Mouse (Mus musculus) bone marrow macrophage, adult 2 months (primary cell): ENCODE results near the gene Gclc. TPM values are rescaled to one million over a fixed set of nuclear protein-coding genes. Genes with fewer than 3 reads are reported as not detected.
"Not testable (repeated sequence)": the region's sequence is repeated elsewhere in the genome, so short reads cannot be mapped to it uniquely, and the experiment has no call there.

Experiments
- H3K27ac ChIP-seq: 2 replicates; pipeline ENCODE4 v1.5.1; 2012; ENCODE audit warnings: low read depth, low read length; ENCODE audit not compliant: insufficient read depth
- H3K4me1 ChIP-seq: 2 replicates; pipeline ENCODE4 v1.6.1; 2012; ENCODE audit warnings: low read length; ENCODE audit not compliant: control insufficient read depth, insufficient read depth
- H3K4me3 ChIP-seq: 2 replicates; pipeline ENCODE4 v1.5.1; 2012; ENCODE audit warnings: mild to moderate bottlenecking, low read length, moderate library complexity; ENCODE audit not compliant: insufficient read depth
- CTCF ChIP-seq: IDR thresholded peaks from 2 replicates; pipeline ENCODE4 v1.5.1; 2012; ENCODE audit warnings: low read depth, mild to moderate bottlenecking, low read length, moderate library complexity
- POLR2A ChIP-seq: IDR thresholded peaks from 2 replicates; pipeline ENCODE4 v1.6.1; 2012; ENCODE audit warnings: mild to moderate bottlenecking, low read depth, low read length, borderline replicate concordance
- polyA plus RNA-seq: library from polyadenylated mRNA; stranded (reverse); fragments of >200 nt; gene quantifications from 2 replicates; pipeline ENCODE4 v1.2.4, GENCODE M21; 2012; ENCODE audit not compliant: missing spikeins, insufficient read depth, insufficient read length

Gclc gene
- polyA plus RNA-seq, 1 experiment: 27.8 TPM

DNA sequence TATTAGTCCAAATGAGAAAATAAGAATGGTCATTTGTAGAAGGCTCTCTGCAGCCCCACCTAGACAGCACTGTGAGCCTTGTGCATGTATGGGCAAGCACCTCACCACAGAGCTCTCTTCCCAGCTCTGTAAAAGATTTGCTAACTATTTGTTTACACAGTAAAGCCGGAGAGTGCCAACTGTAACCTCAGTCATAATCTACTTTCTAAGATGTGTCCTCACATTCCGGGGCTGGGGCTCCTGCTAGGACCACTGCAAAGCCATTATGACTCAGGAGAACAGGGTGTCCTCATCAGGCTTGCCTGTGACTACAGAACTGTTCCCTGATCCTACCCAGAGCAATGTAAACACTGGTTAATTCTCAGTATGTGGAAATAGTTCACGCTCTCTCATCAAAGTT lies 9.5 kb upstream of the Gclc start:
- H3K27ac ChIP-seq: no peak overlapping the region
- TF ChIP-seq POLR2A (no peak), CTCF (no peak)
- H3K4me1 ChIP-seq: peaks cover 13% of the 10 kb centered on the region
- no peak overlapping the region for H3K4me3 ChIP-seq

DNA sequence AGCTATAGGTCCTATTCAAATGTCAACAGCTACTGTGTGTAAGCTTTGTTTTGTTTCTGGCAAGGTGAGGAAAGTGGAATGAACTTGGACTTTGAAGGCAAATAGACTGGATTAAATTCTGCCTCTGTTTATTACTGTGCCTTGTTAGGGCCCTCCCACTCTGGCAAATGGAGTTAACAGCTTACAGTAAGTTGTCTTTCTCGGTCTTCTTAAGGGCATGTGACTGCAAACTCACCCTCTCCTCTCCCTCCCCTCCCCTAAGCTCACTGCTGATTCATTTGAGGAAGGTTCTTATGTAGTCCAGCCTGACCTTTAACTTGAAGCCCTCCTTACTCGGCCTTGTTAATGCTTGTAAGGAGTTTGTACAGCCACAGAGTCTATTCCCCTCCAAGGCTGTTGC lies 8.0 kb upstream of the Gclc start:
- Histone ChIP-seq H3K4me3 (no peak overlapping the region), H3K4me1 (peaks cover 13% of the 10 kb centered on the region), H3K27ac (no peak overlapping the region)
- TF ChIP-seq POLR2A (no peak), CTCF (no peak)

DNA sequence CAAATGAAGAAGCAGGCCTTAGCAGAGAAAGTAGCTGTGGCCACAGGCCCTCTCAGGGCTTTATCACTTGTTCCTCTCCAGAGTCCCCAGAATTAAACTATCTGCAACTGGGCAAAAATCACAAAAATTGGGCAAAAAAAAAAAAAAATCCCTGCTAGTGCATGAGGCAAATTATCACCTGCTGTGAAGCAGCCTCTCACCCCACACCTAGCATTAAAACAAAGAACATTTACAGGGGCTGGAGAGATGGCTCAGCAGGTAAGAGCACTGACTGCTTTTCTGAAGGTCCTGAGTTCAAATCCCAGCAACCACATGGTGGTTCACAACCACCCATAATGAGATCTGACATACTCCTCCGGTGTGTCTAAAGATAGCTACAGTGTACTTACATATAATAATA lies 6.0 kb upstream of the Gclc start:
- H3K4me1 ChIP-seq: peaks cover 15% of the 10 kb centered on the region
- H3K4me3 ChIP-seq, H3K27ac ChIP-seq: not testable (repeated sequence)

DNA sequence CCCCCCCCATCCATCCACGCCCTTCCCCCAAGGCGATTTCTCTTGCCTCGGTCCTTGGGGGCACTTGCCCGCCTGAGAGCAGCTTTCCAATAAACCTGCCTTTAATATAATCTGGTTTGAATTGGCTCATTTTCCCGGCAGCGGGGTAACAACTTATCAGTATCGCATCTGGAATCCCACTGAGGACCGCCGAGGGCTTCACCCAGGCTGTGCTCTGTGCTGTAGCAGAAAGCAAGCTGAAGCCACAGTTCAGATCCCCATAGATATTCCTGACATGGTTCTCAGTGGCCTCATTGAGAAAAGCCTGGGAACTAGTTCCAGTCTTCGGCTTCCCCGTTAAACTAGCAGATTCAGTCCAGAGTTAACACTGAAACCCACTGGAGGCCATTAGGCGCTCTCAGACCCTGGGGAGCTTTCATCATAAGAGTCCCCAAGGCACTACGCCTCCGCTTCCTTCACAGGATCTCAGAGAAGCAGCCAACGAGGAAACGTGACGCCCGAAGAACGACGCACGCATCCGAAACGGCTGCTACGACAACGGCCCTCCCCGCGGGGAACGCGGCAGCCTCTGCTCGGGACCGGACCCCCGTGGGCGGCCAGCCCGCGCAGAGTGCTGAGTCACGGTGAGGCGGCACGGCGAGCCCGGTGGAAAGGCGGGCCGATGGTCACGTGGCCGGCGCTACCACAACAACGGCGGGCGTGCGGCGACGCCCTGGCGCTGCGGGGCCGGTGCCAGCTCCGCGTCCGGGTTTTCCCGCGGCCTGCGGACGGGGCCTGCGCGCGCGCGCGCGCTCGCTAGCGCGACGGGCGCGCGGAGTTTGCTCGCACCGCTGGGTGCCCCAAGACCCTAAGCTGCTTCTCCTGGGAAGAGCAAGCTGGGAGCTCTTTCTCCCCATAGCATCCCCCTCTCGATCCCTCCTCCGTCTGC lies 3.9 kb upstream of the Gclc start:
- TF ChIP-seq POLR2A: peak; percentile 70; the same call in 1 of the 2 replicates
- TF ChIP-seq CTCF: no peak
- Histone ChIP-seq H3K4me1 (peaks cover 11% of the 10 kb centered on the region), H3K27ac (peak overlapping the region; percentile 78), H3K4me3 (peak overlapping the region; percentile 68)

DNA sequence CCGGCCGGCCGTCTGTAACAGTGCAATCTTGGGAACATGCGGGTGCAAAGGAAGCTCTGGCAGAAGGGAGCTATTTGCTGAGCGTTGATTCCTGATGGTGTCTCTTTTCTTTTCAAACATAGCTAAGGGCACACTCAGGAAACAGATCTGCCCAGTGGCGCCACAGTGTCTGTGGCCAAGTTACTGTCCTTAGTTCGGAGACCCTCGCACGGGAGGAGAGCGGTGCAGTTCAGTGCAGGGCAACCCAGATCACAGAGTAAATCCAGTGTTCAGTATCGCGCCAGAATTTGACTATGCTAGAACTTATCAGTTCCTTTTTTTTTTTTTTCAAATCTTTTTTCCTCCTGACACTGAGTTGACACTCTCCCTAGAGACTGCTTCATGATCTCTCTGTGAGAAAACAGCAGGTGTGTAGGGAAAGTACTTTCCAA lies 3.2 kb upstream of the Gclc start:
- H3K4me3 ChIP-seq: peak overlapping the region; percentile 68
- H3K4me1 ChIP-seq: peaks cover 11% of the 10 kb centered on the region
- H3K27ac ChIP-seq: peak overlapping the region; percentile 78
- TF ChIP-seq CTCF (no peak), POLR2A (no peak)

DNA sequence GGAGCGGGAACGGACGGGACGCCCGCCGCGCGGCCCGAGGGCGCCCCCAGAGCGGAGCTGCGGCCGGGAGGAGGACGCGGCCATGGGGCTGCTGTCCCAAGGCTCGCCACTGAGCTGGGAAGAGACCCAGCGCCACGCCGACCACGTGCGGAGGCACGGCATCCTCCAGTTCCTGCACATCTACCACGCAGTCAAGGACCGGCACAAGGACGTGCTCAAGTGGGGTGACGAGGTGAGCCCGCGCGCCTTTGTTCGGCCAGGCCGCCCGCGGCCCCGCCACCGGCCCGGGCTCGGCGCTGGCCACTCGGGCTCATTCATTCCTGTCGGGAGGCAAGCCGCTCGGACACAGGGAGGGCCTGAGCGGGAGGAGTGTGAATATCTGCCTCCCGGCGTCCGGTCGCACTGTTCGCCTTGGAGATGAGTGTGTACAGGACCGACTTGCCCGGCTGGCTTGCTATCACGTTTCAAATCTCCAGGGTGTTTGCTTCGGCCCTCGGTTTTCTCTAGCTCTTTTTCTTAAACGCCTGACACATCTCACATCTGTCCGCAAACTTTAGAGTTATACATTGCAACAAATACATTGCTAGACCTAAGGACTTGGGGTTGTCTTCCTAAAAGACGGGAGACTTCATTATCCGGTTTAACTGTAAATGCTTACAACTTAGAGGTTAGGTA lies 530 bp downstream of the Gclc start:
- peak overlapping the region; percentile 30 for H3K27ac ChIP-seq
- TF ChIP-seq CTCF (no peak), POLR2A (no peak)
- H3K4me1 ChIP-seq: peaks cover 9% of the 10 kb centered on the region; the same call in 1 of the 2 replicates

DNA sequence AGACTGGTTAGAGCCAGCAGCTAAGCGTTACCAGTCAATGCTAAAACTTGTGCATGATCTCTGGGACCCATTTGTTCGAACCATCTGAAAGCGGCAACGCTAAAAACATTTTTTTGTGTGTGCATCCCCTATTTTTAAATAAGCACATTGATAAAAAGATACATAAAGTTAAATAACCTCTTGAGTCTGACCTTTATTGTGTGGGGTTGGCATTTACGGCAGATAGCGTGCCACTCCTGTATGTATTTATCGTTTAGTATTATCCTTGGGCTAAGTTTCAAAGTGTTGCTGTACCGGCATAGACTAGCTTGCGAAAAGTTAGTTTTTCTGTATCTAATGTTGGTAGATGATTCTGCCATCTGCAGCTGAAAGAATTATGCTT lies 1.1 kb downstream of the Gclc start:
- Histone ChIP-seq H3K4me1 (peaks cover 9% of the 10 kb centered on the region; the same call in 1 of the 2 replicates), H3K27ac (no peak overlapping the region), H3K4me3 (peak overlapping the region; percentile 71)
- no peak for TF ChIP-seq POLR2A
- no peak for TF ChIP-seq CTCF

More for the DNA sequence above, 530 bp downstream of the Gclc start:
- H3K4me3 ChIP-seq: peak overlapping the region; percentile 71

DNA sequence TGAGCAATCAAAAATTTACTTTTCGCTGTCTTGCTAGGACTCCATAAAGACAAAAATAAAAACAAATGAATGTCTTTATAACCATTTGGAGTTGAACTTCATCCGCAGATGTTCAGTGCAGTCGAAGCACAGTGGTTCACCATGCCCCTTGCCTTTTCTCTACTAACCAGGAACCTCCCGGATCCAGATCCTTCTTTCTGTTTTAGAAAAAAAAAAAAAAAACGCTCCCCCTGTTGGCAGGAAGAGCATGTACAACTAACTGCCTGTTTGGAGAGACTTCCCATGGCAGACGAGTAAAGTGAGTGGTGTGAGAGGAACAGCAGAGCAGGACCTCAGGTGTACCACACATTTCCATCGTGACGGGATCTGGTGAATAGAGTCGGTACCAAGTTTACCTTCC lies 1.7 kb downstream of the Gclc start:
- peaks cover 9% of the 10 kb centered on the region; the same call in 1 of the 2 replicates for H3K4me1 ChIP-seq
- H3K4me3 ChIP-seq: peak overlapping the region; percentile 53
- 0 out of 2 replicates have a peak, but pooled peaks have one; percentile 25 for TF ChIP-seq CTCF
- no peak for TF ChIP-seq POLR2A
- H3K27ac ChIP-seq: no peak overlapping the region

DNA sequence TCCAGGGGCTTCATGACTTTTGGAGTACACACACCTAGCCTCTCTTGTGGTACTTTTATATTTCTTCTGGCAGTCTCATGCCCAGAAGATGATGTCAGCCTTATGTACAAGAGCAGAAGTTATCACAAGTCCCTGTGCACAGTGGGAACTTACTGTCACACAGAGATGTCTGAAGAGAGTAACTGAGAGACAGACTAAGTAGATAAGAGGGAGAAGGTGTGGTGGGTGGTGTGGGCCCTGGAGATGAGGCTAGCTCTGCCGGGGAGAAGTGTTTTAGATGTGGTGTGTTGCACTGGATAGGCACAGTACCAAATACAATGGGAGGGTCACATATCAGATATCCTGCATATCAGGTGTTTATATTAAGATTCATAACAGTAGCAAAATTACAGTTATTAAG lies 3.0 kb downstream of the Gclc start:
- no peak overlapping the region for H3K27ac ChIP-seq
- TF ChIP-seq POLR2A (no peak), CTCF (no peak)
- H3K4me3 ChIP-seq: no peak overlapping the region
- peaks cover 7% of the 10 kb centered on the region; the same call in 1 of the 2 replicates for H3K4me1 ChIP-seq

DNA sequence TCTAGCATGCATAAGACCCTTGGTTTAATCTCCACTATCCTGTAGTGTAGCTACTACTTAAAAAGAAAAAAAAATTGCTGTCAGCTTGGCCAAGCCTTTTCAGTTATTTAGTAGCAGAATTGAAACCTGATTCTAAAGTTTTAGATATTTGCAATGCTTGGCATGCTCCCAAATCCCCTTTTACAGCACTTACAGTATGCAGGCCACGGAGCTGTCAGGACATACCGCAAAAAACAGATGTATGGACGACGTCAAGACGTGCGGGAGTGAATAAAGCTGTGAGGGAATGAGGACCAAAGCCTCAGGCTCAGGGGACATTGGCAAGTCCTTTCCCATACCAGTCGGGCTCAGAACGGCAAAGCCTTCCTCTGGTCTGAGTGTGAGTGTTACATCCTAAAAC lies 4.1 kb downstream of the Gclc start:
- no peak for TF ChIP-seq CTCF
- TF ChIP-seq POLR2A: no peak
- Histone ChIP-seq H3K4me1 (peaks cover 7% of the 10 kb centered on the region; the same call in 1 of the 2 replicates), H3K4me3 (no peak overlapping the region), H3K27ac (no peak overlapping the region)
